Mouse (Mus musculus): ENCODE data around the gene Ebf4. TPM values are rescaled to one million over a fixed set of nuclear protein-coding genes. Genes with fewer than 3 reads are reported as not detected.

The Ebf4 gene
- 5.8 and 6.3 TPM in 2 replicates for polyA plus RNA-seq (2015; fragmentation: Nextera tagmentation; extraction: Ambion mirVana)

- peak; percentile 72 for ATAC-seq (replicated peaks)
- peak within 1 kb of the TSS; percentile 82 for H3K27ac ChIP-seq
- no peaks in the 10 kb centered on the region; the same call in 1 of the 2 replicates for H3K27me3 ChIP-seq (replicated peaks)
- peak within 1 kb of the TSS; percentile 74 for H3K4me3 ChIP-seq
- H3K4me1 ChIP-seq: peaks cover 37% of the 10 kb centered on the region
- 0% methylated on average over 6 of the region's 39 CpGs for WGBS
- peak within 1 kb of the TSS; percentile 79 for H3K9ac ChIP-seq
- peak within 1 kb of the TSS; percentile 72 for H3K4me2 ChIP-seq
- H3K36me3 ChIP-seq (replicated peaks): no peaks in the 10 kb centered on the region
- H3K9me3 ChIP-seq: no peaks in the 10 kb centered on the region
Measured at GRCm38 (mm10) chr2:130294936-130295277, at the start of gene Ebf4. Gene Ebf4 (plus strand): TSS chr2:130295169.

- 56% methylated on average over 9 of the region's 9 CpGs for WGBS
- Histone ChIP-seq H3K27me3 (replicated peaks) (no peaks in the 10 kb centered on the region), H3K27ac (no peak overlapping the region), H3K9me3 (no peaks in the 10 kb centered on the region), H3K4me1 (no peaks in the 10 kb centered on the region), H3K9ac (no peak overlapping the region), H3K4me2 (no peak overlapping the region), H3K36me3 (replicated peaks) (no peaks in the 10 kb centered on the region), H3K4me3 (no peak overlapping the region)
- no peak for ATAC-seq (replicated peaks)
Measured at GRCm38 (mm10) chr2:130246912-130247311, 48.1 kb upstream of the Ebf4 start.

- WGBS: 79% methylated on average over 7 of the region's 7 CpGs
- no peak for ATAC-seq (replicated peaks)
- no peaks in the 10 kb centered on the region for H3K36me3 ChIP-seq (replicated peaks)
- no peak overlapping the region for H3K4me3 ChIP-seq
- H3K9ac ChIP-seq: no peak overlapping the region
- H3K27me3 ChIP-seq (replicated peaks): no peaks in the 10 kb centered on the region
- H3K27ac ChIP-seq: no peak overlapping the region
- H3K4me2 ChIP-seq: no peak overlapping the region
- H3K4me1 ChIP-seq: no peaks in the 10 kb centered on the region
- H3K9me3 ChIP-seq: no peaks in the 10 kb centered on the region
Measured at GRCm38 (mm10) chr2:130248226-130248625, 46.7 kb upstream of the Ebf4 start.

- Histone ChIP-seq H3K27ac (no peak overlapping the region), H3K9me3 (no peaks in the 10 kb centered on the region), H3K9ac (no peak overlapping the region), H3K4me1 (no peaks in the 10 kb centered on the region), H3K27me3 (replicated peaks) (no peaks in the 10 kb centered on the region), H3K36me3 (replicated peaks) (no peaks in the 10 kb centered on the region), H3K4me2 (no peak overlapping the region), H3K4me3 (no peak overlapping the region)
- WGBS: 87% methylated on average over 4 of the region's 4 CpGs
- ATAC-seq (replicated peaks): no peak
Measured at GRCm38 (mm10) chr2:130256762-130257161, 38.2 kb upstream of the Ebf4 start.

GRCm38 (mm10) chr2:130260822-130261221 lies 34.1 kb upstream of the Ebf4 start:
- Histone ChIP-seq H3K4me3 (no peak overlapping the region), H3K9me3 (no peaks in the 10 kb centered on the region), H3K9ac (no peak overlapping the region), H3K36me3 (replicated peaks) (no peaks in the 10 kb centered on the region), H3K4me1 (no peaks in the 10 kb centered on the region), H3K4me2 (no peak overlapping the region), H3K27me3 (replicated peaks) (no peaks in the 10 kb centered on the region), H3K27ac (no peak overlapping the region)
- ATAC-seq (replicated peaks): no peak
- 88% methylated on average over 4 of the region's 4 CpGs for WGBS

- Histone ChIP-seq H3K4me2 (no peak overlapping the region), H3K27me3 (replicated peaks) (no peaks in the 10 kb centered on the region), H3K9me3 (no peaks in the 10 kb centered on the region), H3K4me3 (no peak overlapping the region), H3K27ac (no peak overlapping the region), H3K9ac (no peak overlapping the region), H3K4me1 (no peaks in the 10 kb centered on the region), H3K36me3 (replicated peaks) (no peaks in the 10 kb centered on the region)
- 93% methylated on average over 2 of the region's 2 CpGs for WGBS
- ATAC-seq (replicated peaks): no peak
Measured at GRCm38 (mm10) chr2:130261914-130262313, 33.1 kb upstream of the Ebf4 start.

GRCm38 (mm10) chr2:130262398-130262797 lies 32.6 kb upstream of the Ebf4 start:
- H3K9me3 ChIP-seq: no peaks in the 10 kb centered on the region
- H3K4me3 ChIP-seq: no peak overlapping the region
- H3K4me1 ChIP-seq: no peaks in the 10 kb centered on the region
- H3K27me3 ChIP-seq (replicated peaks): no peaks in the 10 kb centered on the region
- H3K36me3 ChIP-seq (replicated peaks): no peaks in the 10 kb centered on the region
- no peak for ATAC-seq (replicated peaks)
- H3K4me2 ChIP-seq: no peak overlapping the region
- 86% methylated on average over 2 of the region's 2 CpGs for WGBS
- H3K27ac ChIP-seq: no peak overlapping the region
- H3K9ac ChIP-seq: no peak overlapping the region

GRCm38 (mm10) chr2:130265520-130265919 lies 29.4 kb upstream of the Ebf4 start:
- Histone ChIP-seq H3K4me3 (no peak overlapping the region), H3K4me1 (no peaks in the 10 kb centered on the region), H3K4me2 (no peak overlapping the region), H3K9me3 (no peaks in the 10 kb centered on the region), H3K36me3 (replicated peaks) (no peaks in the 10 kb centered on the region), H3K27ac (no peak overlapping the region), H3K9ac (no peak overlapping the region), H3K27me3 (replicated peaks) (no peaks in the 10 kb centered on the region)
- WGBS: 91% methylated on average over 1 of the region's 1 CpGs
- no peak for ATAC-seq (replicated peaks)

GRCm38 (mm10) chr2:130268074-130268473 lies 26.9 kb upstream of the Ebf4 start:
- peaks cover 3% of the 10 kb centered on the region for H3K4me1 ChIP-seq
- no peak overlapping the region for H3K4me3 ChIP-seq
- no peaks in the 10 kb centered on the region for H3K9me3 ChIP-seq
- H3K27me3 ChIP-seq (replicated peaks): no peaks in the 10 kb centered on the region
- no peak for ATAC-seq (replicated peaks)
- H3K36me3 ChIP-seq (replicated peaks): no peaks in the 10 kb centered on the region
- H3K27ac ChIP-seq: no peak overlapping the region
- H3K4me2 ChIP-seq: no peak overlapping the region
- 72% methylated on average over 7 of the region's 7 CpGs for WGBS
- H3K9ac ChIP-seq: no peak overlapping the region

- WGBS: under 1% methylated on average over 14 of the region's 14 CpGs
Measured at GRCm38 (mm10) chr2:130273732-130274131, 21.2 kb upstream of the Ebf4 start.

GRCm38 (mm10) chr2:130274149-130274861 lies 20.7 kb upstream of the Ebf4 start, which contains the start of gene Nop56:
Gene Nop56 (plus strand): TSS chr2:130274430.
- ATAC-seq (replicated peaks): peak; percentile 97
- Histone ChIP-seq H3K36me3 (replicated peaks) (peaks cover 35% of the 10 kb centered on the region), H3K27ac (peak within 1 kb of the TSS; percentile 94), H3K27me3 (replicated peaks) (no peaks in the 10 kb centered on the region), H3K4me2 (peak within 1 kb of the TSS; percentile 86), H3K9me3 (no peaks in the 10 kb centered on the region), H3K4me1 (peaks cover 32% of the 10 kb centered on the region), H3K9ac (peak within 1 kb of the TSS; percentile 92), H3K4me3 (peak within 1 kb of the TSS; percentile 96)
- under 1% methylated on average over 65 of the region's 68 CpGs for WGBS

More at GRCm38 (mm10) chr2:130273732-130274131, 21.2 kb upstream of the Ebf4 start:
- Histone ChIP-seq H3K36me3 (replicated peaks) (peaks cover 32% of the 10 kb centered on the region), H3K4me2 (peak overlapping the region; percentile 86), H3K9me3 (no peaks in the 10 kb centered on the region), H3K27ac (peak overlapping the region; percentile 87), H3K9ac (peak overlapping the region; percentile 62), H3K27me3 (replicated peaks) (no peaks in the 10 kb centered on the region), H3K4me3 (peak overlapping the region; percentile 96), H3K4me1 (peaks cover 32% of the 10 kb centered on the region)
- peak; percentile 44 for ATAC-seq (replicated peaks)

- Histone ChIP-seq H3K36me3 (replicated peaks) (peaks cover 39% of the 10 kb centered on the region), H3K4me2 (peak overlapping the region; percentile 86), H3K27ac (peak overlapping the region; percentile 94), H3K4me3 (peak overlapping the region; percentile 96), H3K9ac (peak overlapping the region; percentile 92), H3K27me3 (replicated peaks) (no peaks in the 10 kb centered on the region), H3K9me3 (no peaks in the 10 kb centered on the region), H3K4me1 (peaks cover 32% of the 10 kb centered on the region)
- WGBS: under 1% methylated on average over 10 of the region's 10 CpGs
- peak; percentile 4; the same call in 1 of the 2 replicates for ATAC-seq (replicated peaks)
Measured at GRCm38 (mm10) chr2:130274862-130275261, 20.1 kb upstream of the Ebf4 start.

GRCm38 (mm10) chr2:130275649-130276048 lies 19.3 kb upstream of the Ebf4 start:
- Histone ChIP-seq H3K9ac (no peak overlapping the region), H3K4me2 (peak overlapping the region; percentile 86), H3K4me1 (peaks cover 32% of the 10 kb centered on the region), H3K4me3 (peak overlapping the region; percentile 96), H3K9me3 (no peaks in the 10 kb centered on the region), H3K36me3 (replicated peaks) (peaks cover 47% of the 10 kb centered on the region), H3K27ac (no peak overlapping the region), H3K27me3 (replicated peaks) (no peaks in the 10 kb centered on the region)
- no peak for ATAC-seq (replicated peaks)
- WGBS: 44% methylated on average over 6 of the region's 6 CpGs
